Mouse (Mus musculus): ENCODE results near the gene Kif4. TPM values are rescaled to one million over a fixed set of nuclear protein-coding genes. Genes with fewer than 3 reads are reported as not detected.

Kif4 gene
- polyA plus RNA-seq, 1 experiment from 2014 or later: 13.3 TPM

GRCm38 (mm10) chrX:100696776-100697175 is 71.2 kb downstream of the Kif4 start:
- Histone ChIP-seq H3K4me2 (ENCODE audit: low read length) (no peak overlapping the region), H3K4me1 (replicated peaks; ENCODE audit: control insufficient read depth, insufficient read depth, low read length) (0 out of 2 replicates have a peak, but pooled peaks cover 2% of the 10 kb centered on the region), H3K36me3 (ENCODE audit: control insufficient read depth, insufficient read depth) (no peaks in the 10 kb centered on the region), H3K27me3 (replicated peaks; ENCODE audit: control insufficient read depth, insufficient read depth, low read length) (no peaks in the 10 kb centered on the region; the same call in 1 of the 2 replicates), H3K9me3 (ENCODE audit: control insufficient read depth, low read length) (no peaks in the 10 kb centered on the region), H3K4me3 (replicated peaks; ENCODE audit: low read length) (no peak overlapping the region), H3K27ac (ENCODE audit: low read length) (no peak overlapping the region), H3K9ac (replicated peaks; ENCODE audit: low read depth, low read length) (no peak overlapping the region)
- no peak for ATAC-seq
- 96% methylated on average over 4 of the region's 4 CpGs for WGBS

- H3K9ac ChIP-seq (replicated peaks; ENCODE audit: low read depth, low read length): no peak overlapping the region
- H3K9me3 ChIP-seq (ENCODE audit: control insufficient read depth, low read length): no peaks in the 10 kb centered on the region
- WGBS: 94% methylated on average over 6 of the region's 6 CpGs
- H3K4me1 ChIP-seq (replicated peaks; ENCODE audit: control insufficient read depth, insufficient read depth, low read length): no peaks in the 10 kb centered on the region
- H3K4me2 ChIP-seq (ENCODE audit: low read length): no peak overlapping the region
- no peaks in the 10 kb centered on the region; the same call in 1 of the 2 replicates for H3K27me3 ChIP-seq (replicated peaks; ENCODE audit: control insufficient read depth, insufficient read depth, low read length)
- no peaks in the 10 kb centered on the region for H3K36me3 ChIP-seq (ENCODE audit: control insufficient read depth, insufficient read depth)
- H3K4me3 ChIP-seq (replicated peaks; ENCODE audit: low read length): no peak overlapping the region
- no peak for ATAC-seq
- H3K27ac ChIP-seq (ENCODE audit: low read length): no peak overlapping the region
These were observed 82.5 kb downstream of the Kif4 start for GRCm38 (mm10) chrX:100708032-100708431.

DNA sequence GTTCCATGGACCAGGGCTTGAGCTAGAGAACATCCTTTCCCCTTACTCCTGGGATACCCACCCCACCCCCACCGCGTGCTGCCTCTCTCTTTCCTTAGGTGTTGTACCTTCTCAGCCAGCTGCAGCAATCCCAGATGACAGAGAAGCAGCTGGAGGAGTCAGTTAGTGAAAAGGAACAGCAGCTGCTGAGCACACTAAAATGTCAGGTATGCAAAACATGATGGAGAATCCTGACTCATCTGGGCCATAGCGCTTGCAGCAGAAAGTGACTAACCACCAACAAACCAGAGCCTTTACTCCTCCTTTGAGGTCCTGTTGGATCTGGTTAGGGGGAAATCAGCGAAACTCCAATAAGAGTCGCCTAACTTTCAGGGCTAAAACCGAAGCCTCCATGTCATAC is 90.6 kb downstream of the Kif4 start:
- H3K4me1 ChIP-seq (replicated peaks; ENCODE audit: control insufficient read depth, insufficient read depth, low read length): no peaks in the 10 kb centered on the region
- H3K27ac ChIP-seq (ENCODE audit: low read length): no peak overlapping the region
- H3K36me3 ChIP-seq (ENCODE audit: control insufficient read depth, insufficient read depth): no peaks in the 10 kb centered on the region
- no peak overlapping the region for H3K9ac ChIP-seq (replicated peaks; ENCODE audit: low read depth, low read length)
- H3K27me3 ChIP-seq (replicated peaks; ENCODE audit: control insufficient read depth, insufficient read depth, low read length): no peaks in the 10 kb centered on the region
- WGBS: 95% methylated on average over 6 of the region's 6 CpGs
- H3K4me3 ChIP-seq (replicated peaks; ENCODE audit: low read length): no peak overlapping the region
- H3K9me3 ChIP-seq (ENCODE audit: control insufficient read depth, low read length): no peaks in the 10 kb centered on the region
- ATAC-seq: no peak
- no peak overlapping the region for H3K4me2 ChIP-seq (ENCODE audit: low read length)

GRCm38 (mm10) chrX:100728947-100729346 is 103.4 kb downstream of the Kif4 start:
- 20% methylated on average over 1 of the region's 1 CpGs for WGBS
- Histone ChIP-seq H3K9me3 (ENCODE audit: control insufficient read depth, low read length) (no peaks in the 10 kb centered on the region), H3K4me3 (replicated peaks; ENCODE audit: low read length) (no peak overlapping the region), H3K27me3 (replicated peaks; ENCODE audit: control insufficient read depth, insufficient read depth, low read length) (no peaks in the 10 kb centered on the region), H3K4me1 (replicated peaks; ENCODE audit: control insufficient read depth, insufficient read depth, low read length) (peaks cover 8% of the 10 kb centered on the region), H3K9ac (replicated peaks; ENCODE audit: low read depth, low read length) (no peak overlapping the region), H3K4me2 (ENCODE audit: low read length) (no peak overlapping the region), H3K36me3 (ENCODE audit: control insufficient read depth, insufficient read depth) (no peaks in the 10 kb centered on the region), H3K27ac (ENCODE audit: low read length) (peak overlapping the region; percentile 44; the same call in 1 of the 2 replicates)
- peak; percentile 72 for ATAC-seq

DNA sequence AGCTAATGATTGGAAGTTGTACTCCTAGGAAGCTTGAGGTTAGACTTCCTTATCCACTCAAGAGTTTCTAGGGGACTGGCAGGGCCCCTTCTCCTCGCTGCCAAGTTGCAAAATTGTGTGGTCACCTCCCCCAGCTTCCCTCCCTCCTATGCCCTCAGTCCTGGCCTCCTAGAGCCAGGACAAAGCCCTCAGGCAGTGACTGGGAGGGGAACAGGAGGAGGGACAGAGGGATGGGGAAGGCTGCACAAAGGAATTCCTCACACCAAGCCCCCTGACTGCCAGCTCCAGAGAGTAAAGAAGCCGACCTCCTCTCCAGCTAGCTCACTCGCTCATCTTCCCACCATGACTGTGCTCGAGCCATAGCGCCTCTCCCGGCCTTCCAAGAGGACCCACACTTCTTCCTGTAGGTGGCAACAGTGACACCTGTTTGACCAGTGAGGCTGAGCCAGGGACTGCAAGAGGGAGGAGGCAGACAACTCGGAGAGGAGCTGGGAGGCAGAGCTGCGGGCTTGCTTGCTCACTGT is 104.2 kb downstream of the Kif4 start, which contains the start of gene Gdpd2:
Gene Gdpd2, plus strand, starts transcription at position 209 of the 524 bp plus-strand sequence.
- H3K27me3 ChIP-seq (replicated peaks; ENCODE audit: control insufficient read depth, insufficient read depth, low read length): no peaks in the 10 kb centered on the region
- peaks cover 8% of the 10 kb centered on the region for H3K4me1 ChIP-seq (replicated peaks; ENCODE audit: control insufficient read depth, insufficient read depth, low read length)
- peak; percentile 72 for ATAC-seq
- peak within 1 kb of the TSS; percentile 49 for H3K4me2 ChIP-seq (ENCODE audit: low read length)
- no peaks in the 10 kb centered on the region for H3K36me3 ChIP-seq (ENCODE audit: control insufficient read depth, insufficient read depth)
- H3K4me3 ChIP-seq (replicated peaks; ENCODE audit: low read length): peak within 1 kb of the TSS; percentile 20
- peak within 1 kb of the TSS; percentile 44; the same call in 1 of the 2 replicates for H3K27ac ChIP-seq (ENCODE audit: low read length)
- peak within 1 kb of the TSS; percentile 46 for H3K9ac ChIP-seq (replicated peaks; ENCODE audit: low read depth, low read length)
- no peaks in the 10 kb centered on the region for H3K9me3 ChIP-seq (ENCODE audit: control insufficient read depth, low read length)
- WGBS: 17% methylated on average over 8 of the region's 8 CpGs

DNA sequence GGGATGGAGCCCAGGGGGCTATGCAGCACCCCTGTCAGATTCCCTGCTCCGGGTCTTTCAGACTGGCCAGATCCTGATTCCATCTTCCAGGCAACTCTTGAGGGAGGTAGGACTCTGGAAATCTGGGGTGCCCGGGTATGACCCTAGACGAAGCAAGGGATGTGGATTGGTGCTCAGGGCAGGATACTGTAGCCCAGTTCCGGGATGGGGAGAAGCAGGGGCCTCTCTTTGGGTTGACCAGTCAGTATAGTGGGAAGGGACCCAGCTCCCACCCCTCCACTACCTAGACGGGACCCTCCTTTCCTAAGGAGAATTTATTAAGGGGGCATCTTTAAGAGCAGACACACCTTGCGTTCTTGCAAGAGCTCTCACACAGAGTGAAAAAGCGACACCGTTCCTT is 104.7 kb downstream of the Kif4 start:
- H3K9ac ChIP-seq (replicated peaks; ENCODE audit: low read depth, low read length): peak overlapping the region; percentile 46
- no peak overlapping the region for H3K27ac ChIP-seq (ENCODE audit: low read length)
- WGBS: 34% methylated on average over 8 of the region's 8 CpGs
- peak overlapping the region; percentile 20 for H3K4me3 ChIP-seq (replicated peaks; ENCODE audit: low read length)
- ATAC-seq: peak; percentile 26
- peaks cover 8% of the 10 kb centered on the region for H3K4me1 ChIP-seq (replicated peaks; ENCODE audit: control insufficient read depth, insufficient read depth, low read length)
- H3K36me3 ChIP-seq (ENCODE audit: control insufficient read depth, insufficient read depth): no peaks in the 10 kb centered on the region
- no peaks in the 10 kb centered on the region for H3K27me3 ChIP-seq (replicated peaks; ENCODE audit: control insufficient read depth, insufficient read depth, low read length)
- H3K9me3 ChIP-seq (ENCODE audit: control insufficient read depth, low read length): no peaks in the 10 kb centered on the region
- peak overlapping the region; percentile 49 for H3K4me2 ChIP-seq (ENCODE audit: low read length)

- Histone ChIP-seq H3K9ac (replicated peaks; ENCODE audit: low read depth, low read length) (no peak overlapping the region), H3K4me3 (replicated peaks; ENCODE audit: low read length) (no peak overlapping the region), H3K36me3 (ENCODE audit: control insufficient read depth, insufficient read depth) (no peaks in the 10 kb centered on the region), H3K4me2 (ENCODE audit: low read length) (no peak overlapping the region), H3K27ac (ENCODE audit: low read length) (no peak overlapping the region), H3K27me3 (replicated peaks; ENCODE audit: control insufficient read depth, insufficient read depth, low read length) (no peaks in the 10 kb centered on the region), H3K9me3 (ENCODE audit: control insufficient read depth, low read length) (no peaks in the 10 kb centered on the region), H3K4me1 (replicated peaks; ENCODE audit: control insufficient read depth, insufficient read depth, low read length) (peaks cover 8% of the 10 kb centered on the region)
- ATAC-seq: no peak
- 84% methylated on average over 7 of the region's 7 CpGs for whole genome bisulfite sequencing
These were observed 108.8 kb downstream of the Kif4 start for GRCm38 (mm10) chrX:100734359-100734758.

DNA sequence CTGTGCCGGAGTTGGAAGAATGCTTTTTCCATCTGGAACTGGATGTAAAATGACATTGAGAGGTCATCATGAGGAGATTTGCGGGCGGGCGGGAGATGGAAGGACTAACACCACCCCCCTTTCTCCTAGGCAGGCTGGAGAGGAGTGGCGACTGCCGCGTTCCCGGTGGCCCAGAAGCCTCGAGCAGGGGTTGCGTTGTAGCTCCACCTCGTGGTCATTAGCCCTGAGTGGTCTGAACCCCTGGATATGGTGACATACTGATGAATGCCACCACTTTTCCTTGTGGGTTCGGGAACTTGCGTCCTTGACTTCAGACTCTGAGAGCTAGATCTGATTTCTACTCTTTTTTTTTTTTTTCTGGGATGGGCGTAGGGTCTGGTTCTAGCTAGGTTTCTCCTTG is 113.4 kb downstream of the Kif4 start:
- Histone ChIP-seq H3K4me3 (replicated peaks; ENCODE audit: low read length) (peak overlapping the region; percentile 38), H3K27me3 (replicated peaks; ENCODE audit: control insufficient read depth, insufficient read depth, low read length) (no peaks in the 10 kb centered on the region), H3K36me3 (ENCODE audit: control insufficient read depth, insufficient read depth) (no peaks in the 10 kb centered on the region), H3K4me2 (ENCODE audit: low read length) (peak overlapping the region; percentile 52), H3K27ac (ENCODE audit: low read length) (no peak overlapping the region), H3K4me1 (replicated peaks; ENCODE audit: control insufficient read depth, insufficient read depth, low read length) (no peaks in the 10 kb centered on the region), H3K9ac (replicated peaks; ENCODE audit: low read depth, low read length) (peak overlapping the region; percentile 50), H3K9me3 (ENCODE audit: control insufficient read depth, low read length) (no peaks in the 10 kb centered on the region)
- WGBS: 20% methylated on average over 14 of the region's 14 CpGs
- peak; percentile 81 for ATAC-seq

GRCm38 (mm10) chrX:100739443-100739842 is 113.9 kb downstream of the Kif4 start:
- peak overlapping the region; percentile 50 for H3K9ac ChIP-seq (replicated peaks; ENCODE audit: low read depth, low read length)
- 26% methylated on average over 10 of the region's 10 CpGs for WGBS
- no peaks in the 10 kb centered on the region for H3K36me3 ChIP-seq (ENCODE audit: control insufficient read depth, insufficient read depth)

GRCm38 (mm10) chrX:100740785-100741184 is 115.2 kb downstream of the Kif4 start:
- H3K27ac ChIP-seq (ENCODE audit: low read length): no peak overlapping the region
- no peaks in the 10 kb centered on the region for H3K27me3 ChIP-seq (replicated peaks; ENCODE audit: control insufficient read depth, insufficient read depth, low read length)
- H3K9ac ChIP-seq (replicated peaks; ENCODE audit: low read depth, low read length): no peak overlapping the region
- no peaks in the 10 kb centered on the region for H3K9me3 ChIP-seq (ENCODE audit: control insufficient read depth, low read length)
- no peaks in the 10 kb centered on the region for H3K36me3 ChIP-seq (ENCODE audit: control insufficient read depth, insufficient read depth)
- no peak overlapping the region for H3K4me3 ChIP-seq (replicated peaks; ENCODE audit: low read length)
- no peak overlapping the region for H3K4me2 ChIP-seq (ENCODE audit: low read length)
- no peak for ATAC-seq
- no peaks in the 10 kb centered on the region for H3K4me1 ChIP-seq (replicated peaks; ENCODE audit: control insufficient read depth, insufficient read depth, low read length)
- 43% methylated on average over 6 of the region's 6 CpGs for WGBS

More at GRCm38 (mm10) chrX:100739443-100739842, 113.9 kb downstream of the Kif4 start:
- Histone ChIP-seq H3K9me3 (ENCODE audit: control insufficient read depth, low read length) (no peaks in the 10 kb centered on the region), H3K27me3 (replicated peaks; ENCODE audit: control insufficient read depth, insufficient read depth, low read length) (no peaks in the 10 kb centered on the region), H3K4me3 (replicated peaks; ENCODE audit: low read length) (peak overlapping the region; percentile 38), H3K27ac (ENCODE audit: low read length) (no peak overlapping the region), H3K4me2 (ENCODE audit: low read length) (peak overlapping the region; percentile 52), H3K4me1 (replicated peaks; ENCODE audit: control insufficient read depth, insufficient read depth, low read length) (no peaks in the 10 kb centered on the region)
- peak; percentile 64; the same call in 1 of the 2 replicates for ATAC-seq
